Mouse (Mus musculus) ES-E14 (cell line): Measurements from ENCODE around the gene Ctnna3.

ENCODE experiments used
- CHD2 ChIP-seq: IDR thresholded peaks from 2 replicates; pipeline ENCODE4 v1.6.1; 2014; ENCODE audit warnings: mild to moderate bottlenecking, low read depth, low read length, inconsistent platforms
- HCFC1 ChIP-seq: IDR thresholded peaks from 2 replicates; pipeline ENCODE4 v1.6.1; 2012; ENCODE audit warnings: low read length, inconsistent platforms, borderline replicate concordance; ENCODE audit not compliant: insufficient read depth
- MAFK ChIP-seq: IDR thresholded peaks from 2 replicates; pipeline ENCODE4 v1.6.1; 2014; ENCODE audit warnings: mild to moderate bottlenecking, low read depth, low read length, inconsistent platforms; ENCODE audit not compliant: insufficient read depth
- ZC3H11A ChIP-seq: IDR thresholded peaks from 2 replicates; pipeline ENCODE4 v1.6.1; 2012; ENCODE audit warnings: low read depth, mild to moderate bottlenecking, inconsistent platforms, low read length, borderline replicate concordance
- ZNF384 ChIP-seq: IDR thresholded peaks from 2 replicates; pipeline ENCODE4 v1.6.1; 2012; ENCODE audit warnings: low read depth, low read length, inconsistent platforms

DNA sequence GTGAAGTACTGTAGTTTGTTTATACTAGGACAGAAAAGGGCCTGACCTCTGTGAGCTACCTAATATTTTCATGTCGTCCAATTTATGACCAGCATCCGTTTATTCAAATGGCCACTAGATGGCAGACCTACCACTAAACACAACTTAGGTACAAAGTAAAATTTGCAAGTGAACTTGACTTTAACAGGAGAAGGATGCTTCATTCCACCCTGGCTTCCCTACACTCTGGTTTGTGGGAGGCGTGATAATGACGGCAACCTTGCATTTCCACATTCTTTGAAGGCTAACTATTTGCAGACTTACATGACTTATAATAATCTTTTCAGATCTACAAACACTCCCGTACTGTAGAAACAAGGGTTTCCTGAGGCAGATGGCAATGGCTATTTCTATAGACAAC, 1320.9 kb downstream of the Ctnna3 start:
- no peak for TF ChIP-seq MAFK
- no peak for TF ChIP-seq ZC3H11A
- TF ChIP-seq ZNF384, result no peak
- TF ChIP-seq CHD2, result no peak
- no peak for TF ChIP-seq HCFC1
